In genomic region chr9:72256646-72257045, GRCm38 (mm10) we compare ENCODE assay signal across 16 mouse cellular contexts.
"Had no signal": no experiment of that assay in that cellular context is flagged by ENCODE, and none has a peak within 500 bp of the region (broad histone marks: within the 10 kb centered on the region; RNA-seq: fewer than 3 reads in every experiment).

No protein-coding gene starts in this region.

- ATAC-seq: liver, postnatal 0 days; midbrain, embryonic 13.5 days; midbrain, embryonic 15.5 days had no signal

- DNase-seq: liver, postnatal 0 days; lung, adult 2 months; lung, postnatal 14 days; lung, postnatal 36 days; right cerebral cortex, postnatal 14 days; thymus, adult 2 months; thymus, postnatal 25 days; thymus, postnatal 4 days had no signal

- H3K4me1 ChIP-seq: midbrain, embryonic 13.5 days; midbrain, embryonic 15.5 days; neural tube, embryonic 12.5 days; stomach, embryonic 15.5 days had no signal

- H3K4me3 ChIP-seq: megakaryocyte, embryonic 14.5 days; midbrain, embryonic 13.5 days; midbrain, embryonic 15.5 days; neural tube, embryonic 12.5 days; stomach, embryonic 15.5 days had no signal

- H3K36me3 ChIP-seq: midbrain, embryonic 13.5 days; midbrain, embryonic 15.5 days; neural tube, embryonic 12.5 days; stomach, embryonic 15.5 days had no signal

- H3K9ac ChIP-seq: liver, postnatal 0 days; midbrain, embryonic 13.5 days; midbrain, embryonic 15.5 days; neural tube, embryonic 12.5 days; stomach, embryonic 15.5 days had no signal

- H3K27ac ChIP-seq: macrophage; midbrain, embryonic 13.5 days; midbrain, embryonic 15.5 days; neural tube, embryonic 12.5 days; stomach, embryonic 15.5 days; stomach, postnatal 0 days had no signal

- H3K9me3 ChIP-seq: midbrain, embryonic 13.5 days; midbrain, embryonic 15.5 days; stomach, embryonic 15.5 days had no signal

- H3K27me3 ChIP-seq: megakaryocyte, embryonic 14.5 days; midbrain, embryonic 13.5 days; midbrain, embryonic 15.5 days; neural tube, embryonic 12.5 days; stomach, embryonic 15.5 days had no signal

- H3K4me2 ChIP-seq: midbrain, embryonic 11.5 days; midbrain, embryonic 13.5 days; midbrain, embryonic 15.5 days; neural tube, embryonic 12.5 days; stomach, embryonic 15.5 days had no signal
